Mouse (Mus musculus) erythroblast, embryonic 14.5 days (primary cell): ENCODE measurements around the gene Slc35f2. TPM values are rescaled to one million over a fixed set of nuclear protein-coding genes. Genes with fewer than 3 reads are reported as not detected.
A peak's percentile ranks its signal among the peaks of the same experiment; 100 is the strongest.

Source experiments
- H3K27me3 ChIP-seq: 2 replicates; pipeline ENCODE4 v1.6.1; 2012; ENCODE audit warnings: inconsistent platforms; ENCODE audit not compliant: control insufficient read depth
- H3K36me3 ChIP-seq: 2 replicates; pipeline ENCODE4 v1.6.1; 2012; ENCODE audit warnings: mild to moderate bottlenecking, inconsistent platforms; ENCODE audit not compliant: control insufficient read depth
- H3K4me1 ChIP-seq: 2 replicates; pipeline ENCODE4 v1.6.1; 2012; ENCODE audit warnings: inconsistent platforms; ENCODE audit not compliant: control insufficient read depth
- H3K4me3 ChIP-seq: replicated peaks from 2 replicates; pipeline ENCODE3; 2012; ENCODE audit warnings: moderate library complexity, mild to moderate bottlenecking, inconsistent platforms
- H3K9me3 ChIP-seq: 2 replicates; pipeline ENCODE4 v1.6.1; 2012; ENCODE audit warnings: low read length, inconsistent platforms, mixed read lengths; ENCODE audit not compliant: control insufficient read depth
- GATA1 ChIP-seq: IDR thresholded peaks from 2 replicates; pipeline ENCODE4 v1.6.1; 2012; ENCODE audit warnings: low read length, inconsistent platforms, mixed read lengths
- TAL1 ChIP-seq: IDR thresholded peaks from 3 replicates; pipeline ENCODE4 v1.6.1; 2012; ENCODE audit warnings: low read length, inconsistent platforms, mixed read lengths
- polyA plus RNA-seq: library from polyadenylated mRNA; stranded (reverse); fragments of >175 nt; gene quantifications from 2 replicates; pipeline ENCODE4 v1.2.3, GENCODE M21; 2012

Gene Slc35f2
- polyA plus RNA-seq, 1 experiment: not detected

- H3K4me1 ChIP-seq: no peaks in the 10 kb centered on the region
- no peaks in the 10 kb centered on the region for H3K9me3 ChIP-seq
- H3K27me3 ChIP-seq: no peaks in the 10 kb centered on the region
- H3K4me3 ChIP-seq: no peak overlapping the region
- H3K36me3 ChIP-seq: no peaks in the 10 kb centered on the region
- TF ChIP-seq GATA1 (no peak), TAL1 (no peak)
Measured at GRCm38 (mm10) chr9:53806496-53807086, 35.3 kb downstream of the Slc35f2 start.

- TF ChIP-seq TAL1: no peak
- H3K36me3 ChIP-seq: no peaks in the 10 kb centered on the region
- no peaks in the 10 kb centered on the region for H3K4me1 ChIP-seq
- H3K9me3 ChIP-seq: no peaks in the 10 kb centered on the region
- H3K4me3 ChIP-seq: no peak overlapping the region
- no peaks in the 10 kb centered on the region for H3K27me3 ChIP-seq
Measured at GRCm38 (mm10) chr9:53813418-53813817, 42.1 kb downstream of the Slc35f2 start.

GRCm38 (mm10) chr9:53818760-53819159 is 47.4 kb downstream of the Slc35f2 start:
- H3K4me3 ChIP-seq: no peak overlapping the region
- H3K27me3 ChIP-seq: no peaks in the 10 kb centered on the region
- H3K36me3 ChIP-seq: no peaks in the 10 kb centered on the region
- no peaks in the 10 kb centered on the region for H3K4me1 ChIP-seq
- no peaks in the 10 kb centered on the region for H3K9me3 ChIP-seq
- no peak for TF ChIP-seq TAL1
- no peak for TF ChIP-seq GATA1

GRCm38 (mm10) chr9:53825318-53825717 is 54.0 kb downstream of the Slc35f2 start:
- no peaks in the 10 kb centered on the region for H3K9me3 ChIP-seq
- no peak overlapping the region for H3K4me3 ChIP-seq
- H3K4me1 ChIP-seq: peaks cover 9% of the 10 kb centered on the region
- TF ChIP-seq GATA1 (no peak), TAL1 (no peak)
- no peaks in the 10 kb centered on the region for H3K36me3 ChIP-seq
- 0 out of 2 replicates have a peak, but pooled peaks cover 4% of the 10 kb centered on the region for H3K27me3 ChIP-seq

- Histone ChIP-seq H3K36me3 (no peaks in the 10 kb centered on the region), H3K4me1 (peaks cover 9% of the 10 kb centered on the region), H3K27me3 (0 out of 2 replicates have a peak, but pooled peaks cover 4% of the 10 kb centered on the region), H3K4me3 (peak overlapping the region; percentile 4), H3K9me3 (no peaks in the 10 kb centered on the region)
- TF ChIP-seq TAL1 (no peak), GATA1 (no peak)
Measured at GRCm38 (mm10) chr9:53829081-53829865, 57.9 kb downstream of the Slc35f2 start.

- TF ChIP-seq TAL1 (no peak), GATA1 (no peak)
Measured at GRCm38 (mm10) chr9:53829866-53830209, 58.5 kb downstream of the Slc35f2 start.

GRCm38 (mm10) chr9:53835039-53835438 is 63.7 kb downstream of the Slc35f2 start:
- no peaks in the 10 kb centered on the region for H3K4me1 ChIP-seq
- H3K4me3 ChIP-seq: no peak overlapping the region
- TF ChIP-seq TAL1 (no peak), GATA1 (no peak)
- H3K36me3 ChIP-seq: no peaks in the 10 kb centered on the region
- H3K27me3 ChIP-seq: no peaks in the 10 kb centered on the region
- no peaks in the 10 kb centered on the region for H3K9me3 ChIP-seq

More at GRCm38 (mm10) chr9:53829866-53830209, 58.5 kb downstream of the Slc35f2 start:
- H3K4me1 ChIP-seq: peaks cover 8% of the 10 kb centered on the region
- no peak overlapping the region for H3K4me3 ChIP-seq
- H3K36me3 ChIP-seq: no peaks in the 10 kb centered on the region
- no peaks in the 10 kb centered on the region for H3K9me3 ChIP-seq
- H3K27me3 ChIP-seq: 0 out of 2 replicates have a peak, but pooled peaks cover 4% of the 10 kb centered on the region

GRCm38 (mm10) chr9:53835976-53836375 is 64.6 kb downstream of the Slc35f2 start:
- TF ChIP-seq TAL1 (no peak), GATA1 (no peak)
- Histone ChIP-seq H3K4me3 (no peak overlapping the region), H3K27me3 (no peaks in the 10 kb centered on the region), H3K36me3 (no peaks in the 10 kb centered on the region), H3K4me1 (no peaks in the 10 kb centered on the region), H3K9me3 (no peaks in the 10 kb centered on the region)

GRCm38 (mm10) chr9:53838816-53839215 is 67.5 kb downstream of the Slc35f2 start:
- Histone ChIP-seq H3K9me3 (no peaks in the 10 kb centered on the region), H3K4me1 (no peaks in the 10 kb centered on the region), H3K4me3 (no peak overlapping the region), H3K36me3 (no peaks in the 10 kb centered on the region), H3K27me3 (no peaks in the 10 kb centered on the region)
- TF ChIP-seq TAL1 (no peak), GATA1 (no peak)

- Histone ChIP-seq H3K9me3 (no peaks in the 10 kb centered on the region), H3K4me3 (no peak overlapping the region), H3K36me3 (no peaks in the 10 kb centered on the region), H3K4me1 (no peaks in the 10 kb centered on the region), H3K27me3 (no peaks in the 10 kb centered on the region)
- TF ChIP-seq GATA1 (no peak), TAL1 (no peak)
Measured at GRCm38 (mm10) chr9:53848548-53848947, 77.2 kb downstream of the Slc35f2 start.
